Mouse (Mus musculus): ENCODE data around the gene Pi16.
"Not testable (repeated sequence)": the region's sequence is repeated elsewhere in the genome, so short reads cannot be mapped to it uniquely, and the experiment has no call there.

Gene Pi16

DNA sequence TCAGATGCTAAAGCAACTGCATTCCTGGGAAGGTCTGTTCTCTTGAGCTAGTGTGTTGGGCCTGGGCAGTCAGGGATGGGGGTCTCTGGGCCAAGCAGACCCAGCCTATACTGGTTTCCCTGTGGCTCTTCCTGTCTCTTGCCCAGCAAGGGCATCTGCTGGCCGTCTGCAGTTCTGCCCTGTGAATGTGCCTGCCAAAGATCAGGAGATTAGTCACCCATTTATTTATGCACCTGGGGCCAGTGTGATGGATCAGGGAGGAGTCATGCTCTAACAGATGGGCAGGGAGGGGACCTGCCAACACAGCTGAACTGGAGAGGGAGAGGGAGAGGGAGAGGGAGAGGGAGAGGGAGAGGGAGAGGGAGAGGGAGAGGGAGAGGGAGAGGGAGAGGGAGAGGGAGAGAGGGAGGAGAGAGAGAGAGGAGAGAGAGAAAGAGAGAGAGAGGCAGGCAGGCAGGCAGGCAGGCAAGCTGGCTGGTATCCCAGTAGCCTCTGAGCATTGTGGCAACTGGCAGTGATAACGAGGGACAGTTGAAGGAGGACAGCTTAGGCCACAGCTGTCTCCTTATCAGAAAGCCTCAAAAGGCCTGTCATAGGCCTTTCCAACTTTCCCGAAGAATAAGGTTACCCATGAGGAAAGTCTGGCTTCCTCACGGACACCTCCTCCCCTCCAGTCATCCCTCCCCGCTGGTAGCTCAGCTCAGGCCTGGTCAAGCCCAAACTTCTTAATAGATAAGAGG lies 13.4 kb downstream of the Pi16 start:
- DNase-seq: peak; percentile 41 to 80

DNA sequence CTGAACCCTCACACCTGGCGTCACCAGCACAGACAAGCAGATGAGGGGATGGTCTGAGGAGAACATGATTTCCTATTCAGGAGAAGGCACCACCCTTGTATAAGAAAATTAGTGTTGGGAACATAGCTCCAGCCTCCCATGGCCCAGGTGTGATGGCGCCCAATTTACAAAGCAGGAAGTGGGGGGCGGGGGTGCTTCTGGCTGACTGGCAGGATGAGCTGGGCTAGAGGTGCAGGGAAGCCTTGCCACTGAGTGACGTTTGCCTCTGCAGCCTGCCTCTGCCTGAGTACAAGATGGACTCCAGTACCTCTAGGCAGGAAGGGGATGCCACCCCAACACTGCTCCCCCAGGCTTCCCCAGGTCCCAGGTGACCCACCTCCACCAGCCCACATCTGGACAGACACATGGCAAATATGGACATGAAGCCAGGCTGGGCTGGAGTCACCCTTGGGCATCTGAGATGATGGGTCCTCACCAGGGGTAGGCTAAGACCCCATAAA lies 14.8 kb downstream of the Pi16 start:
- peak in 1 of 2 experiments; percentile 42 for DNase-seq

DNA sequence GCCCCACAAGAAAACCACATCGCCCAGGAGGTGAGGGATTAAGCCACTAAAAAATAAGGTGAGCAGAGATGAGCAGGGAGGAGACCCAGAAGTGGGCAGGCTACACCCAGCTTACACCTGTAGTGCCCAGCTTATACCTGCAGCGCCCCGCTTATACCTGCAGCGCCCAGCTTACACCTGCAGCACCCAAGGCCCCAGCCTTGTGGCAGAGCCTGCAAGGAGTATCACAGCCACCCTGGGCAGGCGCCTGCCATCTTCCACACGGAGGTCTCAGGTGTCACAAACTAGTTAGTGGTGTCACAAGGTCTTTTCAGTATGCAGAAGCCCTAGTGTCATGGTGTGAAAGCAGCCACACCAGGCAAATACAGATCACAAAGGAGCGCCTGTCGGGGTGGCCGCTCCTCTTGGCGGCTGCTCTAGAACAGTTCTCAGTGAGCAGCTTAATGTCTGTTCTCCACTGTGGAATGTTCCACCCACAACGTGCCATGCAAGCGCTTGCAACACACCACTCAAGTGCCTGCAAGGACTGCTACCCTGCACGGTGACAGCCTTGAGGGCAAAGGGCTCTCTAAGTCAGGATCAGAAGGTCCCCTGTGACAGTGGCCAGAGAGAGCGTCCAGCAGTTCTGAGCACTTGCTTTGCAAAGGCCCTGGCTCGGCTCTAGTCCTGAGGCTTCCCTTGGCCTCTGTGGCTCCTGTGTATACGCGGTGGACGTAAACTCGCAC lies 18.9 kb downstream of the Pi16 start:
- peak in 1 of 2 experiments; percentile 41 for DNase-seq

DNA sequence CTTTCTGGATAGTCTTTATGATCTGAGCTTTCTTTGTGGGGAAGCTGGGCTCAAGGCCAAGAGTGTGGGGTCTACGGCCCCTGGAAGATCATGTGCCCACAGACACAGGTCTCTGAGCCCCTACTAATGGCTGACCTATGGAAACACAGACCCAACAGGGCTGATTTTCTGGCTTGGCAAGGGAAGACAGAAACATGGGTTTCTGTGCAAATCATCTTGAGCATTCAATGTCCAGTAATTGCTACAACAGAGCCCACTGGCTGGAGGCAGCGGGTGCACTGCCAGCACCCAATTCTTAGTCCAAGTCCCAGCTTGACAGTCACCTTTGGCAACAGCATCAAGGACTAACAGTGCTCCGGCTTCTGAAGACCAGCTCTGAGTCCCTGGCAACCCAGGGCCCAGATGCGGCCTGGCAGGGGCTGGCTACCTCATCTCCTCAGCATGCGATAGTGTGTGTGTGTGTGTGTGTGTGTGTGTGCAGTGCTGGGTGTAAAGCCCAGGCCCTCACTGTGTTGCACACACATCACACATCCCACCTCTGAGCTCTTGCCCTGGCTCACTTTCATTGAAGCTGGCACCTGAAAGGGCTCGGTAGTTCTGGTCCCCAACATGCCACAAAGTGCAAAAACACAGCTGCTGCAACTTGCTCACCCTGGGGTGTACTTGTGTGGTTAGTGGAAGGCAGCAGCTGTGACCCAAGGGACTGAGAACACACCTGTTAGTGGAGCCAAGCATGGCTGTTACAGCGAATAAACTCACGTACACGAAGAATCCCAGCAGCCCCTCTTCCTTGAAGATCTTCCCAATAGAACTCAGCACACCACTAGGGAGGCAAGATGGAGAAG lies 20.7 kb downstream of the Pi16 start:
- DNase-seq: no peak

DNA sequence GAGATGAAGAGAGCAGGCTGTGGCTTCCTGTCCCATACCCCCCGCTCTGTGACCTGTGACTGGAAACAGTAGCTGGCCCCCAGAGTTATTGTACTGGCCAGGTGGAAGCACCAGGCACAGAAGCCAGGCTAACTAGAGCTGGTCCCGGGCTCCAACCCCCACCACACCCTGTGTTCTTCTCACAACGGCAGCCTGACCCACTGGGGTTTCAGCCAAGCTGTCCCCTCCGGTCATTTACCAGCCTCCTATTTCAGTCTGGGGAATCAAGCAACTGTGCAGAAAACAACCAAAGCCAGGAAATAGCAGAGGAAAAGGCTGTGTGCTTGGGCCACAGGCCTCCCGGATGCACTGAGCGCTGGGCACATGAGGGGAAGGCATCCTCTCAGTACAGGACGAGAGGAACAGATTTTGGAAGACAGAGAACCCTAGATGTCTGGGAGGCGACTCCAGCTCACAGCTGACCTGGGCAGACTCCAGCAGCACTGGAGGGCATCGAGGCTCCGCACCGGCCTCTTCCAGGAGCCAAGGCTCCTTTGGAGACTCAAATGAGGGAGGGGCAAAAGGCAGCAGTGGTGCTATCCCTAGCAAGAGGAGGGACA lies 21.8 kb downstream of the Pi16 start:
- DNase-seq: peak; percentile 62 to 81

DNA sequence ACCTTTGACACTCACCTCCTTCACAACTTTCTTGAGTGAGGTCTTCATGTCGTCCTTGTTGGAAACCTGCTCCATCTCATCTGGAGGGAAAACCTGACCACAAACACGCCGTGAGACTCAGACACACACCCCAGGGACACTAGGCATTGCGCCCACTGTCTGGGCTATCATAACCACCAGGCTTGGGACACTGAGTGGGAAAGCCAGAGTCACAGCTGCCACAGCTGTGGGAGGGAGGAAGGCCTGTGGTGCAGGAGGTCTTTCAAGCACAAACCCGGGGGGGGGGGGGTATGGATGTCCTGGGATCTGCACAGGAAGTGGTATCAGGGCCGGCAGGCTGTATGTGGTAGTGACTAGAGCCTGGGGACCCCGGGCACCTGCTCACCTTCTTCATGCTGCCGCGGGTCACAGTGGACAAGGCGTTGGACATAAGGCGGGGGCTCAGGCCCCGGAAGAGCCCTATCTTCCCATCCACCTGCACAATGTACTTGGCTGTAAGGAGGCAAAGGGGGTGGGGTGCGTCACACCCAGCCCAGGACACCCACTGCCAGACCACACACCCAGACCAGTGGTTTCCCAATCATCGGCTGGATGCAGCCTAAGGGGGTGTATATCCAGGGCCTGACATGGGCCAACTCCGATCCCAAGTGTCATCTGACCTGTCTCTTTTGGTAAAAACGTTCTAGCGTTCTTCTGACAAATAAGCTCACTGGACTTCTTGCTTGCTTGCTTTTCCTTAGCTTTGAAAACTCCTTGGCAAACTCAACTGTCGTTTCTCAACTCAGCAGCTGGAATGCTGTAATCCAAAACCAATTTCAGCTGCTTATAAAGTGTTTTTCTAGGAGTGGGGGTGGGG lies 23.2 kb downstream of the Pi16 start:
- DNase-seq: no peak

DNA sequence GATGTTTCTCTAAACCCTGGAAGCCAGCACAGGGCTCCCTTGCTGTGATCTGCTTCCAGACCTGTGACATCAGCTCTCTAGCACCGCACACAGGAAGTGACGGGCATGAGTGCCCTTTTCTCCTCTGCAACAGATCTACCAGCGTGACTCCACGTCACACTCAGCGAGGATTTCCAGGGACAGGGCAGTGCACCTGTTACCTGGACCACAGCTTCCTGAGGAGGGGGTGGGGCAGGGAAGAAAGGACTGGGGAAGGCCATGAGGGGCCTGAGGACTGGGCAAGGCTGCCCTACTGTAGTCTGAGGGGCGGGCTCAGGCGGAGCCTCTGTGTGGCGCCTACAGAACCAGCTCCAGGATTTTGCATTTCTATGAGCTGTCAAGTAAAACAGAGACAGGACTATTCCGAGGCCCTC lies 24.1 kb downstream of the Pi16 start:
- peak; percentile 57 to 84 for DNase-seq

DNA sequence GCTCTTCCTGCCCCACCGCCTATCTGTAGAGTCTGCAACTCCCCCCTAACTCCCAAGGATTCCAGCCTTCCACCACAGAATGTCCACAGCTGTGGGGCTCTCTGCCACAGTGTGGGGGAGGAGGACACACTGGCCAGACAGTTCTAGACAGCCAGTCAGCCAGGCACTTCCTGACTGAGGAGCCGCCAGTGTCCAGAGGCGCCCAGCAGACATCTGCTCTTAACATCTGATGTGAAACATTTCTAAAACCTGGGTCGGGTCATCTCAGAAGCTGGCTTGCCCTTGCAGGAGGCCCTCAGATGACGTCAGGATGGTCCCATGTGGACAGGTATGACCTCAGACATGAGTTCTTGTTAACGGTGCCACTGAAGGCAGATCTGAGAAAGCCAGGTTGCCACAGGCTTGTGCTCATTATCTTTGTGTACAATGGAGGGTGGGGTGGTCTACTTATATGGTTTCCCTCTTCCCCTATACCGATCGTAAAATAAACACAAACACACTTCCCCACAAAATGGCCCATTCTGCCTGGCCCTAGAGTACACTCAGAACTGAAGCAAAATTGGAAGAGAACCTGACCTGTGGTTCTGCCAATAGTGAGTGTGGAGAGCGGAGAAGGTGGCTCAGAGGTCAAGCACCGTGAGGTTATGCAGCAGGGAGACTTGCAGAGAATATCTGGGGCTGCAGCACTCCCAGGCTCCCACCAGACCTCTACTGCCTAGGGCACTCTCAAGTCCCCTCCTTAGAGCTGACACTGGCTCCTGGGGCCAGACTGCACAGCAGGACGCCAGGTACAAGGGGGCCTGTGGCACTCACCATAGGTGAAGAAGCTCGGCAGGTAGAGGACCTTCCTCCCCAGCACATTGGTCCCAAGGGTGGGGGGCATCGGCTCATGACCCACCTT lies 24.8 kb downstream of the Pi16 start:
- DNase-seq: peak; percentile 42 to 77

DNA sequence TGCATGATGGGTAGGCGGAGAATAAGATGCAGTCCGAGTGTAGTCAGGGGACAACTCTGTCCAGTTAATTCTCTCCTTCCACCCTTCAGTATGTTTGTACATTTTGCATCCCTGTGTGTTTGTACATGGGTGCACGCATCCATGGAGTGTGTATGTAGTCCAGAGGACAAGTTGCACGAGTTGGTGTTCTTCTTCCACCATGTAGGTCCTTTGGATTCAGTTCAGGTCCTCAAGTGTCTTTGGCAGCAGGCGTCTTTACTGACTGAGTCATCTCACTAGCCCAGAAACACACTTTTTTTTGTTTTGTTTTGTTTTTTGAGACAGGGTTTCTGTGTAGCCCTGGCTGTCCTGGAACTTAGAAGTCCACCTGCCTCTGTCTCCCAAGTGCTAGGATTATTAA lies 25.8 kb downstream of the Pi16 start:
- no peak for DNase-seq

DNA sequence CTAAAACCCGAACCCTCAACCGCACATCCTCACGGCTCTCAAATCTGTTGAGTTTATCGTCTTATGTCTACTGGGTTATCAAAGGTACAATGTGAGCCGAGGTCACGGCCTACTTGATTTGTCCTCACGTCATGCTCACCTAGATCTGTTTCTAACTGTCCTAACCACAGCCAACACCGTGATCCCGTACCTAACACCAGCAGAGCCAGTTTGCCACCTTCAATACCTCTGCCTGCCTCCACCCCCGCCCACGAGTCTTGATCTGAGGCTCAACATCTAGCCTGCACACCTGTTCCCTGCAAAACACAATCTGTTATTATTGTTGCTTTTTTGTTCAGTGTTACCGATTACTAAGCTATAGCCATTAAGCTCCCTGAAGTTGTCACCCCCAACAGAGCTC lies 27.8 kb downstream of the Pi16 start:
- no peak for DNase-seq

DNA sequence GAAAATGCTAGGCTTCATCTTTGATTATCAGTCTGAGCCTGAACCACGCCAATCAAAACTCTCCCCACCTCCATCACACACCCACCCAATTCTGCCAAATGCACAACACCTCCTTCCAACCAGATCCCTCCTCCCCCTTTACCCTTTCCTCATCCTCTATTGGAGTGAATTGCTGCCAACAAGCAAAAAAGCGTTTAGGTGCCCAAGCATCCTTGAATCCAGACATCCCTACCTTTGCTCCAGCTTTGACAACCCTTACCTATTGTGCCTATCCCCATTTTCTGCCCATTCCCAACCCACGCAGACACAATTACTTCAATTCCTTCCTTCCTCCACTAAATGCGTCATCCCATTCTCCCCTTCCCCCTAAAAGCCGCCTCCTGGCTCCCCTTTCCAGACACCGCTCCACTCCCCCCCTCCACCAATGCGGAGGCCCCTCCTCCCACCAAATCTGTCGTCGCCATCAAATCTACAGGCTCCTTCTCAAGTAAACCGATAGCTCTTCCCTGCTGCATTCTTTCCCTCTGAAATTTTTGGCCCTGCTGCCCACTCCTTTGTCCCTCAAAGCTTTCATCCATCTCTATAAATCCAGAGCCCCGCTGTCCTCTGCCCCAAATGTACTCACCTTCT lies 29.1 kb downstream of the Pi16 start:
- no peak for DNase-seq

DNA sequence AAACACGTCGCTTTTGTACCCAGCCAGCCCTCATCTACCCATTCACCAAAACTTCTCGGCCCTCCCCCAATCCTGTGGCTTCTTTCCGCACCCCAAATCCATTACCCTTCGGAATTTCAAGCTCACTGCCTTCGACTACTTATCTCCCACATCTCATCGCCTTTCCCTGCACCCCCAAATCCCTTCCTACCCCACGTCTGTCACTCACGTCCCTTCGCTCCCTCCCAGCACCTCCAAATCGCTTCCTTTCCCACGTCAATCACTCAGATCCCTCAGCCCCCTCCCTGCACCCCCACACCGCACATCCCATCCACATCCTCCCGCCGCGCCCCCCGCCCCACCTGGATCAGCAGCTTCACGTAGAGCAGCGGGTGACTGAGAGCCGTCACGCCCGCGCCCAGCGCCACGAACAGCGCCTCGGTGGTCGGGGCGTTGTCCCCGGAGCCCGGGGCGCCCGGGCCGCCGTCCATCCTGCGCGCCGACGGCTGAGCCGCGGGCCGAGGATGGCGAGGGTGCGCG lies 29.7 kb downstream of the Pi16 start:
- peak in 1 of 2 experiments; percentile 63 for DNase-seq

DNA sequence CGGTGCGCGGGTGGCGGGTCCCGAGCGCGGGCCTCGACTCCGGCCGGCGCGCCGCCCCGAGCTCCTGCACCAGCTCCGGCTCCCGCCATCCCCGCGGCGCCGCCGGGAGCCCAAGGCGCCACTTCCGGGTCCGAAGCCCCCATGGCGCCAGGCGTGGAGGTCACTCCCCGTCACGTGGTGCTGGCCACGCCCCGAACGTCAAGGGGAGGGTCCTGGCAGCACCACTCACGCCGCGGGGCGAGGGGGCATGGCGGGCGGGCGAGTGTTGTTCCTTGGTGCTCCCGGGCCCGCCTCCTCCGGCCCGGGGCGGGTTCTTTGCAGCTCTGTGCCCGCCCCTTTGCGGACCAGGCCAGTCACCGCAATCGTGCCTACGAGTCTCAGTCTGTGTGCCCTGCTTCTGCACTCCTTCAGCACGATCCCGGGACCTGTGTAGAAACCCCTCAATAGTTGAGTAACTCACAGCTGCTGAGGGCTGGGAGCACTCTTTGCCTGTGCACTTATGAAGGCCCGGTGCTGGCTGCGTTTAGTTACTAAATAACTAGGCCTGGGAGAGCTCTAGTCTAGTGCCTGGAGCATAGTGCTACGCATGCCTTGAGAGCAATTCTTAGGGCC lies 30.3 kb downstream of the Pi16 start, which contains the start of gene Mtch1:
Gene Mtch1 (minus strand): TSS at position 290 of the 612 bp plus-strand sequence.
- peak; percentile 99 for DNase-seq

DNA sequence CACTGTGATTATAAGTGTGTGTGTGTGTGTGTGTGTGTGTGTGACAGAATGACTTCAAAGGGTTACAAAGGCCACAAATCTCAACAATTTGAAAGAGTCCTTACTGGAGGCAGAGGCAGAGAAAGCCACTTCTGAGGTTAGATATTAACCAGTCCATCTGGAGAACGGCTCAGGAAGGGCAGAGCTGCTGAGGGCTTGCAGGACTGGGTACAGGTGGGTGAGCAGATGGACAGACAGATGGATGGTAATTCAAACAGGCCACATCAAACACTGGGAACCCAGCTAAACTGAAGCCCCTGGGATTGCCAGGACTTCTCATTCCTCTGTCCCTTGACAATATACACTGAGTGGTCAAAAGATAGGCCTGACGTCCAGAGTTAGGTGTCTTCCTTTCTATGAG lies 31.5 kb downstream of the Pi16 start:
- peak in 1 of 2 experiments; percentile 60 for DNase-seq

DNA sequence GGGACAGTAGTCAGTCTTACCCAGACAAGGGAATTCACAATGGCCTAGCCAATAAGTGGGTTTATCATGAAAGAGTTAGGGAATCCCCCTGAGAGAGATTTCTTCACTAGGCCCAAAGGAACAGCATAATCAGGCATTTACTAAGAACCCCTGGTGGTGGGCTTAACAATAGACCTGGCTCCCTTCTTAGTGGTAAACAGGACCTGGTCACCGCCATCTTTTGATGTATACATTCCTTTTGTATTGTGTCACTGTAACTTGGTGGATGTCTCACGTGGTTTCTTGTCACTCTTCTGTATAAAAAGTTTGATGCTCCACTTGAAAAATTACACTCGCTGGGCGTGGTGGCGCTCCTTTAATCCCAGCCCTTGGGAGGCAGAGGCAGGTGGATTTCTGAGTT lies 33.6 kb downstream of the Pi16 start:
- DNase-seq: not testable (repeated sequence)

DNA sequence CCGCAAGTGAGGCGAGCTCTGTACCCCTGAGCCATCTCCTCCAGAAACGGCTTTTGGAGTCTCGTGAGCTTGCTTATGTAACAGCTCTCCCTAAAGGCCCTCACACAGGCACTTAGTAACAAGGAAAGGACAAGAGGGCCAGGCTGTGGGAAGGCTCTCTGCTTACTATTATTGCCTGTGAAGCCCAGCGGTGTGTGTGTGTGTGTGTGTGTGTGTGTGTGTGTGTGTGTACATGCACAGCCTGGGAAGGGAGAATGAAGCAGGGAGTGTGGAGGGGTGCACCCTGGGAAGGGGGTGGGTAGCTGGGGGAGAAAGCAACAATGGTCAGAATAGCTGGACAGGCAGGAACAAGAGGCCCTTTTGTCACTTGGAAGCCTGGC lies 38.0 kb downstream of the Pi16 start:
- peak; percentile 38 to 75 for DNase-seq

DNA sequence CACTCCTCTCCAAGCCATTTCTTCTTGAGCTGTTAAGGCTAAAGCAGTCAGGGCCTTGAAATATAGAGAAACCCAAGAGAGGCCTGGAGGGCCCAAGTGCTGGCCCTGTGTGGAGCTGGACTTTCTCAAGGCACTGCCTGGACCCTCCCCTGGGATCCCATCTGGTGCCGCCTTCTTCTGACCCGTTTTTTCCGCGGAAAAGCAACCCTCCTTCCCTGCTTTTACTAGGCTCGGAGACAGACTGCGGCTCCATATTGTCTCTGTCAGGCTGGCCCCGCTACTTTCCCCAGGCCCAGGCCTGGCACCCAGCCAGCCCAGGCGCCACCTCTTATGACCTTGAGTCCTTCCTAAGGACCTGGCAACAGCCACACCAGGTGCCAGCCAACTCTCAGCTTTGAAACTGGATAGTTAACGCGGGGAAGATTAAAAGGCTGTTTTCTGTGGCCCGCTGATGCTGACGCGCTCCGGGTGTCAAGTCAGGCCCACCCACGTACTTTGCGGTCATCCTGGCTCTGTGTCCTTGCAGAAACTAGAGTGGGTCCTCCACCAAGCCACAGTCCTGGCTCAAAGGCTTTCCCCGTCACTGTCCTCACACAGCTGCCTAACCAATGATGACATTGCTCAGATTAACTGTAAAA lies 38.5 kb downstream of the Pi16 start:
- DNase-seq: peak; percentile 84 to 93

DNA sequence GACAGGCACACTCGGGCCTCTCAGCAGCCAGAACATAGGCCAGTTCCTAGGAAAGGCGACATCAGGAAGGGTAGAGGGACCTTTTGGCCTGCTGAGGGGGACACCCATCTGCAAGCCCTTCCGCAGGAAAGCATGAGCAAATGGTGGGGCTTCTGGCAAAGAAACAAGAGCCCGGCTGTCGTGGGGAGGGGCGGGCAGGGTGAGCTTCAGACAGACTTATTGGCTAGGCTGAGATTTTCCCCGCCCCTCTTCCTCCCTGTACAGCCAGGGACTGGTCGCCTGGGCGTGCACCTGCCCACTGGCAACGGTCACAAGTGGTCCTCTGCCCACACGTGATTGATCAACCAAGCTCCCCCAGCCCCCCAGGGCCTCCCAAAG lies 39.0 kb downstream of the Pi16 start:
- peak; percentile 81 to 93 for DNase-seq

DNA sequence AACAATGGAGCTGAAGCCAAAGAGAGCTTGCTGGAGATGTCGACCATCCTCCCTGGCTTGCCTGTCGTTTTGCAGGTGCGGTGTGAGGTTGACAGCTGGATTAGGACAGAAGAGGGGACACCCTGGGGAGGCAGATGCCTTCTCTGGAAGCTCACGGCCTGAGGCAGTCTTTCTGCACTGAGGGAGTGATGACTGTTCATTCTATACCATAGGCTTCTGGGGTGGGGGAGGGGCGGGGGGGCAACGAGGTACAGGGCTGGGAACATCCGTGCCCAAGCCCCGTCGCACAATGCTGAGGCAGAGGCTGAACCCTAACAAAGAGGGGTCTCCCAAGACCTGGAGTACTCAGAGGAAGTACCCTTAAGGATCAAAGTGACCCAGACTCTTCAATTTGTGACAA lies 39.4 kb downstream of the Pi16 start:
- DNase-seq: no peak
